Mouse (Mus musculus) lung, postnatal 0 days (tissue): ENCODE measurements around the gene Gpr65.

Experiments used
- CTCF ChIP-seq: IDR thresholded peaks from 2 replicates; pipeline ENCODE4 v1.5.1; 2016; ENCODE audit warnings: antibody characterized with exemption, mild to moderate bottlenecking
- EP300 ChIP-seq: IDR thresholded peaks from 2 replicates; pipeline ENCODE4 v1.6.1; 2016; ENCODE audit warnings: antibody characterized with exemption, mild to moderate bottlenecking, control low read depth

GRCm38 (mm10) chr12:98292278-98292677, 23.8 kb downstream of the Gpr65 start:
- TF ChIP-seq CTCF, result no peak
- TF ChIP-seq EP300, result no peak
